Mouse (Mus musculus): Measurements from ENCODE around the gene Tra2a.

DNA sequence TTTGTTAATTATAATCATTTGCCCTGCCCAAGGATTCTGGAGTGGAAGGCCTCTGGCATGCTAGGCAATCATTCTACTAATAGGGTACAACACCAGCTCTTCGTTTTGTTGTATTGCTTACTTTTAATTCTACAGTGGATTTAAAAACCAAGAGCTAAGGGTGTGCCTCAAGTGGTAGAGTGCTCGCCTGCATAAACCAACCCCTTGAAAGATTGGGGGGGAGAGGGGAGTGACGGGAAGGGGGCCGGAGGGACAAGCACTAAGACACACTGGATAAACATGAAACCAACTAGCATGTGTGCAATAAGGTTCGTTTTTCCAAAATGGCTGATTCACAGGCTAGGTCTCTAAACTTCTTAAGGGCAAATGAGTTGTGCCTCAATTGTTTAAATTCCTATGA, 52.2 kb downstream of the Tra2a start:
- TF ChIP-seq CTCF (IDR thresholded peaks at IDR 0.05; ENCODE audit: extremely low read depth, insufficient read depth, low read length) (no peak), POLR2A (IDR thresholded peaks at IDR 0.05; ENCODE audit: extremely low read depth, insufficient read depth, low read length) (no peak)
